Mouse (Mus musculus): ENCODE measurements around the gene Nr4a1.
A peak's percentile ranks its signal among the peaks of the same experiment; 100 is the strongest.

Gene Nr4a1

DNA sequence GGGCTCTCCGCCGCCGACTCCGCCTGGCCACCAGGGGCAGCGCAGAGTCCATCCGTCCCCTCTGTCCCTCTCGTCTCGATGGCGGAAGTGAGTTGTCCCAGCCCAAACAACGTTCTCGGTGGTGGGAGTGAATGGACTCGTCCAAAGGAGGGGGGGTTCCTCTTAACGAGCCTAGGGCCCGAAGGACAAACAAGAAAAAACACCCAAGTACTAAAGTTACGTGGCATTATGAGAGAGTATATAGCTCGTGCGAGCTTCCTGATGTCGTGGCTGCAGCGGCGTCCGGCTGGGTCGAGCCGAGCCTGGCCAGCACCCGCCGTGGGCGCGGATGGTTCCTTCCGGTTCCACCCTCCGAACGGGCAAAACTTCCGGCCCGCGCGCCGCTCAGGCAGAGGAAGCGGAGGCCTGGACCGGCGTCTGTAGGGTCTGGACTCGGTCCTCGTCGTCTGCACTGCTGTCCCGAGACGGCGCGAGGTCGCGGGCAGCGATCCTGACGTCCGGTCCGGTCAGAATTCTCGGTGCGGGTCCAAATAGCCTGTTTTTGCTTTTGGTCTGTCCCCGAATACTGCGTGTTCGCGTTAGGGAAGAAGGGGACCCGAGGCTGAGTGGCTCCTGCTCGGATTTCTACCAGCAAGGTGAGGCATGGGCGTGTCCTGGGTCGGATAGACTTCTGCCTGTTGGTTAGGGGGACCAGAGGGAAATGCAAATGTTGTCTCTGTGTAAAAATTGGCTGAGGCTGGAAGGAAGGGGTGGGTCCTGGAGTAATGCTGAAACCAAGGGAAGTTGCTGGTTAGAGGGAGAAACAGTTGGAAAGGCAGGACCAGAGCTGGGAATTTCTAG, 30.1 kb downstream of the Nr4a1 start, which contains the start of gene Atg101:
TSS of gene Atg101 (plus strand) at position 362 of the 840 bp plus-strand sequence.
- peak; percentile 86 to 91 for DNase-seq (ENCODE audit: low spot score in 2 of 2)

DNA sequence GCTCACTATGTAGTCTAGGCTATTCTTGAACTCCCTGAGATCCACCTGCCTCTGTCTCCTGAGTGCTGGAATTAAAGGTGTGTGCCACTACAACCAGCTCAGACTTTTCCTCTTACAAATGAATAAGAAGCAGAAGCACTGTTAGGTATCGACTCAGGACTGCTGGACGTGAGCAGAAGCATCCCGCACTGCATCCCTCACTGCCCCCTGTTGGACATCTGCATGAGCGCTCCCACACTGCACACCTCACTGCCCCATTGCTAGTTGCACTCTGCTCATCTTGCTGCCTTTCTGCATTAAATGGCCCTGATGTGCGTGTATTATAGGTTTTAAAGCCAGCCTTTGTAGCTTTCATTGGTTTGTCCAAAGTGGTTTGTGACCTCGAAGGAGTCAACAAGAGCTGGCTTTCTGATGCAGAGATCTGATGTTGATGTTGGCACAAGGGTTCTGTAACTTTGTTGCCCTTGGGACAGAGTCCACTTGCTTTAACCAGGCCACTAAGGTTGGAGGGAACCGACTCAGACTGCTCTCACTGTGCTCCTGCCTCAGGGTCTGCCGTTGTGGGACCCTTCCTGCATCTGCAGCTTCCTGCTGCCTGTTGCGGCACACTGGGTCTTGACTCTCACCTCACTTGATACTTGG, 32.2 kb downstream of the Nr4a1 start:
- no peak for DNase-seq (ENCODE audit: low spot score in 2 of 2)

DNA sequence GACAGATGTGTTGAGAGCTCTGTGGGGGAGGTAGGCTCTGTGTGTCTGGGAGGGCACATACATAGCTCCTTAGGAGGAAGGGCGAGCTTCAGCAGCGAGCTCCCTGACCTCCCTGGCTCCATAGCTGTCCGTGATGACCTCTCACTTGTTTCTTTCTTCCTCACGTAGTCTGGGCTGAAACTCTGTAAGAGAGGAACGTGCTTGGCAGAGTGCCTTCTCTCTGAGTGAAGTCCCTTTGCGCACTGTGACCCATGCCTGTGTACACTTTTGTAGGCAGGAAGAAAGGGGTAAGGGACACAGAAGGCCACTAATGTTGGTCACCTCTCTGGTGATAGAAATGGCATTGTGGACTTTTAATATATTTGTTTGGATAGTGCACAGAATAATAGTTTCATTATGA, 33.3 kb downstream of the Nr4a1 start:
- no peak for DNase-seq (ENCODE audit: low spot score in 2 of 2)

DNA sequence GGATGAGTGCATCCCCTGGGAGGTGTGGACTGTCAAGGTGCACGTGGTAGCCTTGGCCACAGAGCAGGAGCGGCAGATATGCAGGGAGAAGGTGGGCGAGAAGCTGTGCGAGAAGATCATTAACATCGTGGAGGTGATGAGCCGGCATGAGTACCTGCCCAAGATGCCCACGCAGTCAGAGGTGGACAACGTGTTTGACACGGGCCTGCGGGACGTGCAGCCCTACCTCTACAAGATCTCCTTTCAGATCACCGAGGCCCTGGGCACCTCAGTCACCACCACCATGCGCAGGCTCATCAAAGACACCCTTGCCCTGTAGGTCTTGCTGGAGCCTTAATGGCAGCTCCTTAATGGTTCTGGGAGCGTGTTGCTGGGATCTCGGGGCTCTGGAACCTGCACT, 36.3 kb downstream of the Nr4a1 start:
- DNase-seq (ENCODE audit: low spot score in 2 of 2): no peak

DNA sequence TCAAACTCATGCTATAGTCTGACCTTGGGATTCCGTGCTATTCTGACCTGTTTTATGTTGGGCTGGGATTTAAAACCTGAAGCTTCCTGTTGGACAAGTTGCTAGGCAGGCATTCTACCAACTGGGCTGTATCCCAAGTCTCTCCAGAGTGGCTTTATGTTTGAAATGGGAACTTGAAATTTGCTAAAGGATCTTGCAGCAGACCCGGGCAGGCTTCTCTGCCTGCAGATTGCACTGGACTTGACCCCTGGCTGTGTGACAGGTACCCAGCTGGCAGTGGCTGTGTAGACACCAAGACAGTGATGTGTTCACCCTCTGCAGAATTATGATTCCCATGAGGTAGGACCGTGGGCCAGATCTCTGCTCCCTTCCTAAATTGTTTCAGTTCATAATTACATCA, 37.9 kb downstream of the Nr4a1 start:
- DNase-seq (ENCODE audit: low spot score in 2 of 2): no peak

DNA sequence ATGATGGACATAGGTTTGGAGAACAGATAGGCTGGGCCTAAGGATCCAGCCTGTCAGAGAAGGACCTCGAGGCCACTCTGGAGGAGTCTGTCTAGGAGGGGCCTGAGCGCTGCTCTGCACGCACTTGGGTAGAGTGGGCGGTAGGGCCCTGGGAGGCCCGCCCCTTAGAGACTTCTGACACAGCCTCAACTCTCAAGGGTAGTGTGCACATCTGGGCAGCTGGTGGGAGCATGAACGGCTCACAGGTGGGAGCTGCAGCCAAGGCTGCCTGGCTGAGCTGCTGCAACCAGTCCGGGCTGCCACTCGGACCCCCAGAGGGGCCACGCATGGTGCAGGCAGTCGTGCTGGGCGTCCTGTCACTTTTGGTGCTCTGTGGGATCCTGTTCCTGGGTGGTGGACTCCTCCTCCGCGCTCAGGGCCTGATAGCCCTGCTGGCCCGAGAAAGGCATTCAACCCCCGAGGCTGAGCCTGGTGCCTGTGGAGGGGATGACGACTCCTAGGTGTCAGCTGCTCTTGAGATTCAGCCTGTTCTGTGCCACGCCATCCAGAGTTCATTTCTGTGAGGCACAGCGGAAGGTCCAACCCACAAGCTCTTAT, 39.1 kb downstream of the Nr4a1 start, which contains the start of gene 6030408B16Rik:
TSS of gene 6030408B16Rik (plus strand) at position 188 of the 597 bp plus-strand sequence.
- no peak for DNase-seq (ENCODE audit: low spot score in 2 of 2)

DNA sequence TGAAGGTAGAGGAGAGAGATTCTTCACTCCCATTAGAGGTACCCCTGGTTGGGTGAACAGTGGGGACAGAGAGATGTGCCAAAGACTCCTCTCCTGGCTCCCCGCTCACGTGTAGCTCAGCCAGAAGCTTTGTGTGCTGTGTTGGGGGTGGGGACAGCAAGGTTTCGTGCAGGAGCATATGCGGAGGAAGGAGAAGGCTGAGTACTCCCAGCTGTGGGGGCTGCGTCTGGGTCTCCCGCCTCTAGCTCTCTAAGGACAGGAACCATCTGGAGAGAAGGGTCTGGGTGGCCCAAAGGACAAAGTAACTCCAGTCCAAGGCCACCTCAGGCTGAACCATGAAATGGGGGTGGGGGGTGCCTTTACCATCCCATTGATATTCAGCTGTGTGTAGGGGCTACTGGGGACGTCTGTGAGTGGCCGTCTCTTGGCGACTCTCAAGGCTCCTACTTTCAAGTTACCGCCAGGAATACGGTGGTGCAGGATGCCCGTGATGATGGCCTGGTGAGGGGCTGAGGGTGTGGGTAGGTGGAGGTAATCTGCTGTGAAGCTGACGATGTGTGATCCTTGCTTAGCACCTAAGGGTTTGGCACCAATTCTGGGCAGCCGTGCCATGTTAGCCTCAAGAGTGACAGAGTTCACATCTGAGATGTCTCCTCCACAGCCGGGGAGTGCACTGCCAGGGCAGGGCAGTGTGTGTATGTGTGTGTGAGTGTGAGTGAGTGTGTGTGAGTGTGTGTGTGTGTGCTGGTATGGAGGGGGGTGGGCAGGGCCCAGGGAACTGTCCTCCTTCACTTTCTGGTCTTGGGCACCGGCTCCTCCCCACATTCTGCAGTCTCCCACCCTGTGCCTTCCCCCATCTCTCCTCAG, 40.2 kb downstream of the Nr4a1 start:
- DNase-seq (ENCODE audit: low spot score in 2 of 2): peak in 1 of 2 experiments; percentile 62

DNA sequence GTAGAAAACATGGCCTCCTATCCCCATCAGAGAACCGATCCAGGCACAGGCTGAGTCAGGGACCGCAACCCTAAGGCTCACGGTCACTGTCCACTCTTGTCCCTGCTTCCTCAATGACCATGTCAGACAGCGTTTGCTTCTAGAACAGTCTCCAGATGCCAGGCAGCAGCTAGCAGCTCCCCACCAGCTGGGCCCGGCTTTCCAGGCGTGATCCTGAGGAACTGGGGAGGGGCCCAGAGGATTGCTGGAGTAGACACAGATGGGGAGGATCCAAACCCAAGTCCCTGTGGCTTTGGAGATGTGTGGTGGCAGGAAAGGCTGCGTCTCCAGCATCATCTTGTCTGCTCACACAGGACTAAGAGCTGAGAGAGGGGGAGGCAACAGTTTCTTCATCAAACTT, 41.0 kb downstream of the Nr4a1 start:
- peak in 1 of 2 experiments; percentile 54 for DNase-seq (ENCODE audit: low spot score in 2 of 2)

DNA sequence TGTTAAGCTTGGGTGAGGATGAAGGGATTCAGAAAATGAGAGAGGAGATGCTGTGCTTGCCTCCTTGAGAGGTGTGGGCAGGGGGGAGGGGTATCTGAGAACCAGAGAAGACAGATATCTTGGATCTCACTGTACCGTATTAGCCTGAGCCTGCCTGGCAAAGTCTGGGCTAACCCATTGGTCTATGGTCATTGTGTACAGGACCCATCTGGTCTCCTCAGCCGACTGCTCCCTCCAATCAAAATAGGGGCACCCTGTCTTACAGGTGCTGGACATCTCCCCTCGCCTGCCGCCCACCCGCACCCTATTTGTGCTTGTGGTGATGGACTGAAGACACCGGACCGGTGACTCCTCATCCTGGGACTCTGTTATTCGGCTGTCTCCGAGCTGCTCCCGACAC, 41.5 kb downstream of the Nr4a1 start:
- no peak for DNase-seq (ENCODE audit: low spot score in 2 of 2)

DNA sequence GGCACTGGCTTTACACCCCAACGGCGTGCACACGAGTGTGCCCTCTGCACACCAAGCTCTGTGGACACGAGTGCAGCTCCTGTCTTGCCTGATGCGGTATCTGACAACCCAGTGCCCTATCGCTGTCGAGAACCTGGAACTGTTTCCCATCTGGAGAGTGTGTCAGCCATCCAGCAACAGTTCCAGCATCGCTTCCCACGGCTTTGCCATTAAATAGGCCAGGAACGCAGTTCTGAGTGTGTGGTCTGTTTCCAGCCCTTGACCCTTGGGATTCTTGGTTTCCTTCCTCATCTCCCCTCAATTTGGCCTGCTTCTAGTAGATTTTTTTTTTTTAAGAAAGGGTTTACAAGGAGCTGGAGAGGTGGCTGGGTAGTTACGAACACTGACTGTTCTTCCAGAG, 42.0 kb downstream of the Nr4a1 start:
- DNase-seq (ENCODE audit: low spot score in 2 of 2): no peak

DNA sequence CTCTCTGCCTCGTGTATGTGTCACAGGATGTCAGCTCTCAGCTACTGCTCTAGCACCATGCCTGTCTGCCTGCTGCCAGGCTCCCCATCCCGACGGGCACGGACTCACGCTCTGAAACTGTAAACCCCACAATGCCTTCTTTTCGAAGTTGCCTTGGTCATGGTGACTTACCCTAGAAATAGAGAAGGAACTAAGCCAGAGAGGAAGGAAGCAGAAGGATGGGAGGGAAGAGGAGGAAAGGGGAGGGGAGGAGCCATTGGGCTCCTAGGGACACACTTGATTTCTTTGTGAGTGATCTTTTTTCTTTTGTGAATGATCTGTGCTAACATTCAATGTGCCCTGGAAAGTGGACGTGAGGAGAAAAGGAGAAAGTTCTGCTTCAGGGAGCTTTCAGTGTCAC, 43.9 kb downstream of the Nr4a1 start:
- no peak for DNase-seq (ENCODE audit: low spot score in 2 of 2)

DNA sequence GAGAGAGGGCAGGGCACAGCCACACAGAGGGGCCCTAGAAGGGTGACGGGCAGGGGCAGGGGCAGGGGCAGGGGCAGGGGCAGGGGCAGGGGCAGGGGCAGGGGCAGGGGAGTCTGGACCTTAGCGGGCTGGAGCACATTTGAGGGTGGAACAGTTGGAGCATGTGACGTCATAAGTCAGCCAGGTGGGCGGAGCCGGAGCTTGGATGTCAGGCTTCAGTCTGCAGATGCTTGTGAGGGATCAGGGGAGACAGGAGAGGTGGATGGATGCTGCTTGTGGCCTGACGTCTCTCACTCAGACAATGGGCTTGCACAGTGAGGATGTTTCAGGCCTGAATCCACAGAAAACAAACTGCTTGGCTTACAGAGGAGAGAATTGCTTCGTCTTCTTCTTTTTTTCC, 44.5 kb downstream of the Nr4a1 start:
- no peak for DNase-seq (ENCODE audit: low spot score in 2 of 2)

DNA sequence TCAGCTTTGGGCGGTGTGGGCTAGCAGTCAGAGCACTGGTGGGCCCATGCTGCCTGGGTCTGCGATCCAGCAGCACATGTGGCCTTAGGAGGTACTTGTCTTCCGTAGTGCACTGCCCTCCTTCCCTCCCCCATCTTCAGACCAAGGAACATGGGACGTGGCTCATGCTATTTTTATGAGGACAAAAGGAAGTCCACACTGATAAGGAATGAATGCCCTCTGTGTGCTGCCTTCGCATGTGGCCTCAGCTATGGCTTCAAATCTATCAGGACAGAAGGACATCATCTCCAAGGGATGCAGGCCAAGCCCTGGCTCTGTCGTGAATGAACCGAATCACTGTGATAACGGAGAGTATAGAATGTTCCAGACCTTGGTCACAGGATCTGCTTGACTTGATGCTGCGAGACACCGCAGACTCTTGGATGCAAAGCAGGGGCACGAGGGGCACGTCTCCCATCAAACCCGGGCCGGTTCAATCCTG, 45.5 kb downstream of the Nr4a1 start:
- no peak for DNase-seq (ENCODE audit: low spot score in 2 of 2)

DNA sequence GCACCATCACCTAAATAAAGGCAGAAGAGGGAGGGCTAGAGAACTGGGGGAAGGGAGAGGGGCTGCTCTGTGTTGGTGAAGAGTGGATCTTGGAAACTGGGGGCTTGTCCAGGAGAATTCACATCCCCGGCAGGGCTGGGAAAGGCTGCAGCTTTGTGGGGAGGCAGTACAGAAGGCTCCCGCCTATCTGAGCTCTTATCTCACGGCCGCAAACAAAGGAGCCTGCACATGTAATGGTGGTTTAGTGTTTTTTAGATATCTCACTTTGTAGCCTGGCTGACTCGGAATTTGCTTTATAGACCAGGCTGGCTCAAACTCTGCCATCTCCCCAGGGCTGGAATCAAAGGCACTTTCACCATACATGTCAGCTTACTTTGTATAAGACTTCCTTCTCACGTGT, 46.1 kb downstream of the Nr4a1 start:
- no peak for DNase-seq (ENCODE audit: low spot score in 2 of 2)

DNA sequence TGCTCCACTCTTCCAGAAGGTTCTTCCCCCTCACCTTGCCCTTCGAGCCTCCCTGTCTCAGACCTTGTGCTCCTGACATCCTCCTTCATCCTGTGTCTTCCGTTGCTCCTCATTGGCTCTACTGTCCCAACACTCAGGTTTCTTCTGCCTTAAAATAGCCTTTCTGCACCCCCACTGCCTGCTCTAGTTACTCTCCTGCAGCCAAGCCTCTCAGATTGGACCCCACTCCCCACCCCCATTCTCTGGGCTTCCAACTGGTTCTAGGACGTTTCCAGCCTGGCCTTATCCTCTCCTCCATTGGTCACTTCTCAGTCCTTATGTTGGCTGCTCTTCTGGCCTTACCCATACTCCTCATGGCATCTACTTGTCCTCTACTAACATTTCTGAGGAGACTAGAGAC, 48.1 kb downstream of the Nr4a1 start:
- DNase-seq (ENCODE audit: low spot score in 2 of 2): no peak

DNA sequence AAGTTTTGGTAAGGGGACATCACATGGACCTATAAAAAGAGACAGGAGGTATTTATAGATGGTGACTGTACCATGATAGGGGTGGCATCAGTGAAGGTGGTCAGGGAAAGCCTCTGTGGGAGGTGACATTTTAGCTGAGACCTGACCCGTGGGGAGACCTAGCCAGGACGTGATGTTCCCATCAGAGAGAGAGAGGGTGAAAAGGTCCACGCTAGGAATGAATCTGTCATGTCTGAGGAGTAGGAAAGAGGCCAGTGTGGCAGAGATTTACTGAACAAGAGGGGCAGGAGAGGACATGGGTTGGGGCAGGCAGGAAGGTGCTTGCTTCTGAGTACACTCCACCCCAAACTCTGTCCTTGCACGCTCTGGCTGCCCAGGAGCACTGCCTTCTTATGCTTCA, 49.8 kb downstream of the Nr4a1 start:
- no peak for DNase-seq (ENCODE audit: low spot score in 2 of 2)

DNA sequence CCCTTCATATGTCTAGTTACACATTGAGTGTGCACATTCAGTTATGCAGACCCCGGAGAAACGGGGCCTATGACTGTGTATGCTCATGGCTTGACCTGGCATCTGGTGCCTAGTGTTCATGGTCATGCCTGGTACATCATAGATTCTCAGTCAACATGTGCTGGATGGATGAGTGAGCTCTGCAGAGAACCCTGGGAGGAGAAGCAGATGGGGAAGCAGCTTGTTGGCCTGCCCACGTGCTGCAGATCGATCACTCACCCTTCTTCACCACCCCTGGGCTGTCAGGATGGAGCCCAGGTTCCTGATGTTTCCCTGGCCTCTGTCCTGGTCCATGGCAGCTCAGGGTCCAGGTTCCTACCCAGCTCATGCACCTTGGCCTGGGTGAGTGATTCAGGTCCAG, 52.4 kb downstream of the Nr4a1 start:
- DNase-seq (ENCODE audit: low spot score in 2 of 2): no peak

DNA sequence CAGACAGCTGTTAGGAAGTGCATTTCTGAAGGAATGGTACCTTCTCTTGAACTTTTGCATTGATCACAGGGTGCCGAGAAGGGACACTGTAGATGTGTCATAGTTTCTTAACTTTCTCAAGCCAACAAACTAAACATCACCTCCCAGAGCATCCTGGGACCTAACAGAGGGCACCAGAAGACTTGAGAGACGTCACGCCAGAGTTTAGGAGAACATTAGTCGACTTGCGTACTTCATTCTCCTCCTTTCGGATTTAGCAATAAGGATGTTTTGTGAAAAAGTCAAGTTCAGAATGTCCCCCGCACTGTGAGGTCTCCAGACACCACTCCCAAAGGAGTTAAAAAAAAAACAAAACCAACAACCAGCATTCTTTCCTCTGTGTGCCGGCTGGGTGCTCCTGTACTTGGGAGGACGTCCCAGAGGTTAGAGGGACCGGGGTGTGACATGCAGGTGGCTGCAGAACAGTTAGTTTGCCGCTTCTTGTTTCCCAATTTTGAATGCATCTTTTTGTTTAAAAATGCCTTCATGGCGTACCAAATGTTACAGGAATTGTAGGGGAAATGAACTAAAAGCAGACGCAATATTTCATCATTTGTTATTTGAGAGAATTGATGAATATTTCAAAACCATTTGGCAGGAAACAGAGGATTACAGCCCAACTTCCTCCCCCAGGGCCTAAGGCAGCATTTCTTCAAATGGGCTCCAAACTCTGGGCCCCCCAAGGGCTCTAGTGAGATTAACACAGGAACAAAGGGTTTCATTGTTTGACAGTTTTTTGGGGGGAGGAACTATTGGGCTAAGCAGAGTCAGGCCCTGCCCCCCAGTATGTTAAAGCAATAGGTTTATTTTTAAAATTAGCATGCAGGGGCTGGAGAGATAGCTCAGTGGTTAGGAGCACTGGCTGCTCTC, 54.6 kb downstream of the Nr4a1 start:
- DNase-seq (ENCODE audit: low spot score in 2 of 2): no peak

DNA sequence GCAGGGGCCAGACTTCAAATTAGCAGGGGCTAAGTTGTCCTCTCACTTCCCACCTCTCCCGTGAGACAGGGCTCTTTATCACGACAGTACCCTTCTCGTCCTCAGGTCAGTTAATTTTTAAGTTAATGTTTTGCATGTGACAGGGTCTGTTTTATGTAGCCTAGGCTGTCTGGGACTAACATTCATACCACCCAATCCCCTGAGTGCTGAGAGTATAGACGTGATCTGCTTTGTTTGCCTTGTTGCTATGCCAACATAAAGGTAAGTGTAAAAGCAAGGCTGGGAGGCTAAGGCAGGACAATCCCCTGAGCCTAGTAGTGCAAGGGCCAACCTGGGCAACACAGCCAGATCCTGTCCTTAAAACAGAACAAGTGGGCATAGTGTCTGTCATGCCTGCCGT, 55.4 kb downstream of the Nr4a1 start:
- no peak for DNase-seq (ENCODE audit: low spot score in 2 of 2)

DNA sequence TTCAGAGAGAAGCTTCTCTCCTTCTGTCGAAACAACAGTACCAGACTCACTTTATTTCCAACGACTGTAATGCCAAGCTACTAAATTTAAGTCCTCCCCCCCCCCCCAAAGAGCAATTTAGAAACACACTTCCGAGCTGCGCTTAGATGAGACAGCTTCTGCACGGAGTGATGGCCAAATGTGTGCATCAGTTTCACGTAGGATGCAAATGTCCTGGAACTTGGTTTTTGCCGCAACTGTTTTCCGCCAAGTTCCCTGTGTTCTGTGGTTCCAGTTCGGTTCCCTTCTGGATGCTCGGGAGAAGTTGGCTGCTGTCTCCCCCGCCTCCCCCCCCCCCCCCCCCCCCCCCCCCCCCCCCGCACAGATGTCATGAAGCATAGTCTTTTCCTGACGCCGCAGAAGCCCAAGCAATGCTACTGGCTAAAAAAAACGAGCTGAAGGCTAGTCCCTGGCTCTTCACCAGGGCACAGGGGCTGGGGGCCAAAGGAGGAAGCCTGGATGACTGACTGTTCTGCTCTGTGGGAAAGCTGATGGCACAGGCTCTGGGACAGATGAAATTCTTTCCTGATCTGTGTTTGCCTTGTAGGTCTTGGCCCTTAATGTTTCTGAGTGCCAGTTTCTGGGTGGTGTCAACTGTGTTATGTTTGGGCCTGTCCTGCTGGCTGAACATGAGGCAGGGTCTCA, 57.2 kb downstream of the Nr4a1 start:
- DNase-seq (ENCODE audit: low spot score in 2 of 2): no peak

Data from urinary bladder, postnatal 4 days (tissue).